Mouse (Mus musculus) liver, embryonic 11.5 days (tissue): ENCODE results near the gene Prkab1. TPM values are rescaled to one million over a fixed set of nuclear protein-coding genes. Genes with fewer than 3 reads are reported as not detected.

Experiments
- polyA plus RNA-seq: library from polyadenylated mRNA; unstranded; fragments of >200 nt; fragmentation: Nextera tagmentation; extraction: Ambion mirVana; gene quantifications from 2 replicates; pipeline ENCODE4 v1.2.1, GENCODE M21; 2014

The Prkab1 gene
- polyA plus RNA-seq, 1 experiment from 2014 or later: 109 TPM

Other genes with a start within 250 kb of the Prkab1 start
- 55.1 and 58.4 TPM in 2 replicates for gene Cit, start 179.2 kb downstream of the Prkab1 start, polyA plus RNA-seq
- not detected in 2 replicates for gene Tmem233, start 58.7 kb upstream of the Prkab1 start, polyA plus RNA-seq